In genomic region chr8:26438877-26439276, GRCm38 (mm10) we compare ENCODE assay signal across 8 mouse cellular contexts.
DNase-seq lines count a peak whose midpoint lies in the region; ATAC-seq and TF ChIP-seq lines count a peak whose summit lies in the region.
"Had no signal": no experiment of that assay in that cellular context is flagged by ENCODE, and none has a peak within 500 bp of the region (broad histone marks: within the 10 kb centered on the region; RNA-seq: fewer than 3 reads in every experiment).

No protein-coding gene starts in this region.

- peak overlapping the region; percentile 9; the same call in 1 of the 2 replicates for H3K4me3 ChIP-seq in lung, embryonic 15.5 days
- peak overlapping the region; percentile 12; the same call in 1 of the 2 replicates for H3K4me3 ChIP-seq in hindbrain, embryonic 12.5 days
- peak overlapping the region; percentile 22 for H3K4me3 ChIP-seq in kidney, postnatal 0 days (replicated peaks; ENCODE audit: low read depth, low read length)
- H3K4me3 ChIP-seq in neural tube, embryonic 15.5 days (replicated peaks), result peak overlapping the region; percentile 15

- no peak for TF ChIP-seq CTCF in kidney, postnatal 0 days (IDR thresholded peaks at IDR 0.05; ENCODE audit: low read depth)

- no peak for DNase-seq in lung, postnatal 36 days
- peak; percentile 77 for DNase-seq in kidney, postnatal 0 days (ENCODE audit: low spot score)
- no peak for DNase-seq in cerebellum, adult 11-12 months
- DNase-seq in cerebellum, adult 18-20 months, result no peak
- DNase-seq: heart, postnatal 10 days had no signal

- no peak overlapping the region for H3K27ac ChIP-seq in lung, embryonic 15.5 days
- H3K27ac ChIP-seq in hindbrain, embryonic 12.5 days, result peak overlapping the region; percentile 77
- H3K27ac ChIP-seq in kidney, postnatal 0 days, result no peak overlapping the region
- 0 out of 2 replicates have a peak overlapping the region, but pooled peaks have one; percentile 6 for H3K27ac ChIP-seq in neural tube, embryonic 15.5 days (replicated peaks)

- 17% methylated on average over 16 of the region's 16 CpGs for WGBS in lung, embryonic 15.5 days
- 25% methylated on average over 16 of the region's 16 CpGs for WGBS in hindbrain, embryonic 12.5 days
- 8% methylated on average over 16 of the region's 16 CpGs for WGBS in kidney, postnatal 0 days
- 11% methylated on average over 16 of the region's 16 CpGs for WGBS in neural tube, embryonic 15.5 days

- H3K4me2 ChIP-seq in lung, embryonic 15.5 days, result peak overlapping the region; percentile 49
- peak overlapping the region; percentile 42 for H3K4me2 ChIP-seq in hindbrain, embryonic 12.5 days (replicated peaks)
- peak overlapping the region; percentile 55 for H3K4me2 ChIP-seq in kidney, postnatal 0 days (ENCODE audit: low read length)
- H3K4me2 ChIP-seq in neural tube, embryonic 15.5 days, result peak overlapping the region; percentile 54

- H3K27me3 ChIP-seq in lung, embryonic 15.5 days, result no peaks in the 10 kb centered on the region
- H3K27me3 ChIP-seq in hindbrain, embryonic 12.5 days, result no peaks in the 10 kb centered on the region; the same call in 1 of the 2 replicates
- no peaks in the 10 kb centered on the region for H3K27me3 ChIP-seq in kidney, postnatal 0 days (ENCODE audit: insufficient read depth, low read length)
- H3K27me3 ChIP-seq in neural tube, embryonic 15.5 days (replicated peaks), result no peaks in the 10 kb centered on the region

- ATAC-seq in lung, embryonic 15.5 days (ENCODE audit: borderline replicate concordance, extremely low read depth, low FRiP score, low TSS enrichment), result no peak
- peak; percentile 70 for ATAC-seq in hindbrain, embryonic 12.5 days (ENCODE audit: low FRiP score)
- peak; percentile 57; the same call in 1 of the 2 replicates for ATAC-seq in kidney, postnatal 0 days (replicated peaks; ENCODE audit: low FRiP score, low read depth)
- ATAC-seq in neural tube, embryonic 15.5 days (ENCODE audit: low FRiP score), result 0 out of 2 replicates have a peak, but pooled peaks have one; percentile 44

- peaks cover 16% of the 10 kb centered on the region for H3K4me1 ChIP-seq in lung, embryonic 15.5 days
- H3K4me1 ChIP-seq in hindbrain, embryonic 12.5 days, result peaks cover 21% of the 10 kb centered on the region
- H3K4me1 ChIP-seq in kidney, postnatal 0 days (replicated peaks; ENCODE audit: insufficient read depth, low read length), result no peaks in the 10 kb centered on the region
- H3K4me1 ChIP-seq in neural tube, embryonic 15.5 days, result peaks cover 27% of the 10 kb centered on the region

- no peaks in the 10 kb centered on the region for H3K9me3 ChIP-seq in lung, embryonic 15.5 days
- no peaks in the 10 kb centered on the region for H3K9me3 ChIP-seq in hindbrain, embryonic 12.5 days (replicated peaks)
- no peaks in the 10 kb centered on the region for H3K9me3 ChIP-seq in kidney, postnatal 0 days (replicated peaks; ENCODE audit: low read length)
- no peaks in the 10 kb centered on the region for H3K9me3 ChIP-seq in neural tube, embryonic 15.5 days (replicated peaks)

- H3K9ac ChIP-seq in lung, embryonic 15.5 days, result peak overlapping the region; percentile 19; the same call in 1 of the 2 replicates
- peak overlapping the region; percentile 39; the same call in 1 of the 2 replicates for H3K9ac ChIP-seq in hindbrain, embryonic 12.5 days
- H3K9ac ChIP-seq in kidney, postnatal 0 days (ENCODE audit: low read depth, low read length), result peak overlapping the region; percentile 27; the same call in 1 of the 2 replicates
- H3K9ac ChIP-seq in neural tube, embryonic 15.5 days (replicated peaks), result peak overlapping the region; percentile 23; the same call in 1 of the 2 replicates

- no peaks in the 10 kb centered on the region for H3K36me3 ChIP-seq in lung, embryonic 15.5 days
- H3K36me3 ChIP-seq in hindbrain, embryonic 12.5 days, result no peaks in the 10 kb centered on the region
- H3K36me3 ChIP-seq in kidney, postnatal 0 days (ENCODE audit: insufficient read depth, low read length), result no peaks in the 10 kb centered on the region
- no peaks in the 10 kb centered on the region for H3K36me3 ChIP-seq in neural tube, embryonic 15.5 days

Comparison
In these comparisons a context has a peak if more than half of its experiments do, and no peak if none do; other contexts are left out.
1. H3K27ac ChIP-seq: peak in hindbrain, embryonic 12.5 days (single experiment) and neural tube, embryonic 15.5 days (single experiment); none in lung, embryonic 15.5 days (single experiment) and kidney, postnatal 0 days (single experiment).
2. Peak in every context shown above with its lines, with median percentiles within 50 percentile points of each other: H3K4me2 ChIP-seq, H3K4me3 ChIP-seq and H3K9ac ChIP-seq.